Mouse (Mus musculus): ENCODE data around the gene Prr15l. TPM values are rescaled to one million over a fixed set of nuclear protein-coding genes. Genes with fewer than 3 reads are reported as not detected.

Prr15l gene
- total RNA-seq, 2 experiments from 2014 or later = 0.32 to 0.36 TPM

DNA sequence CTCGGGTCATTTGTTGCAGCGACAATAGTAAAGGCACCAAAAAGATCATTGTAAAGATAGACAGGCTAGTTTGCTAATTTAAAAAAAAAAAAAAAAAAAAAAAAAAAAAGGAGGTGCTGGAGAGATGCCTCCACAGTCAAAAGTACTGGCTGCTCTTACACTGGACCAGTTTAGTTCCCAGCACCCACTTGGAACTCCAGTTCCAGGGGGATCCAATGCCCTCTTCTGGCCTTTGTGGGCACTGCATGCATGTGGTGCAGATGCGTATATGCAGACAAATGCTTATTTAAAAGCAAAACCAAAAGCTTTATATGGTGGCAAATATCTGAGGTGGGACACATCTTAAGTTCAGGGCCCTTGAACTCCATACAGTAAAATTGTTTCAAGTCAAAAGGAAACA, 22.9 kb downstream of the Prr15l start:
- no peak for DNase-seq

DNA sequence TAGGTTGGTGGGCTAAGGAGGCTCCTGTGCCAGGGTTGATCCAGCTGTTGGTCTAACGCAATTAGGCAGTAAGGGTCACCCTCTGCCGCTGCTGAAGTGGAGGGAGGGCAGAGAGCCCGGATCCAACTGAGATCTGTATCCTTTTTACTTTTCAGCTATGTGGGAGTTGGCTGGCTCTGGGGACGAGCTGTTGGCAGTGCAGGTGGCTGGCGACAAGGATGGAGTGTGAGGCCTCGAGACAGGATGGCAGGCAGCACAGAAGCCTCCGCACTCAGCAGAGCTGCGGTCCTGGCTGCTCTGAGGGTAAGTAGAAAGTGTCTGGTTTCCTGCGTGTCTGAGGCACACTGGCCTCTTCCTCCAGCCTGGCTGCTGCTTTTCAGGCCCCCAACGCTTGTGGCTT, 24.5 kb downstream of the Prr15l start:
- DNase-seq = no peak

DNA sequence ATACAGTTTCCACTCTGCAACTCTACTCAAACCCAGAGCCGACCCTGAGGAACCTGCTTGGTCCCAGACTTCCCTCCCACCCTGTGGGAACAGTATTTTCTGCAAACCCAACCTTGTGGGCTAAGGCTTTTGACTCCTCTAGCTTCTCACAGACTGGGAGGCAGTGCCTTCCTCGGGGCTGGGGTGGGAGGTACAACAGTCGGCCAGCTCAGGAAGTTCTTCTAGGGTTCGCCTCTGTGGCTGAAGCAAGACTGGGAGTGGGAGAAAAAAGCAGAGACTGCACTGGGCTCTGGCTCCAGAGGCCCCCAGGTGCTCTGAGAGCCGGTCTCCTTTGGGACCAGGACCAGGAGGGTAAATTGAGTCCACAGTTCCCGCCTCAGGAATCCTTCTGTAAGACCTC, 25.0 kb downstream of the Prr15l start:
- no peak for DNase-seq

DNA sequence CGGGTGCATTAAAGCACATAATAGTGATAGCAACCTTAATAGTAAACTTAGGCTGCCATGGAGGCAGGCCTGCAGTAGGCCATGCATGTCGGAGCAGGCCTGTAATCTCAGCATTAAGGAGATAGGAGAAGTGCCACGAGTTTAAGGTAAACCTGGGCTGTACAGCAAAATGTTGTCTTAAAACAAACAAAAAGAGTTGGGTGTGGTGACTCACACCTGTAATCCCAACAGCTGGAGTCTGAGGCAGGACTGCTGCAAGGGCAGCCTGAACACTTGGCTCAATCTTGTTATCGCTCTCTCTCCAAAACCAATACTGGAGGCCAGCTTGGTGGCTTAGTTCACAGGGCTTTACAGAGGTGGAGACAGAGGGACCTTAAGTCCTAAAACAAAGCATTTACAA, 27.2 kb downstream of the Prr15l start:
- no peak for DNase-seq

DNA sequence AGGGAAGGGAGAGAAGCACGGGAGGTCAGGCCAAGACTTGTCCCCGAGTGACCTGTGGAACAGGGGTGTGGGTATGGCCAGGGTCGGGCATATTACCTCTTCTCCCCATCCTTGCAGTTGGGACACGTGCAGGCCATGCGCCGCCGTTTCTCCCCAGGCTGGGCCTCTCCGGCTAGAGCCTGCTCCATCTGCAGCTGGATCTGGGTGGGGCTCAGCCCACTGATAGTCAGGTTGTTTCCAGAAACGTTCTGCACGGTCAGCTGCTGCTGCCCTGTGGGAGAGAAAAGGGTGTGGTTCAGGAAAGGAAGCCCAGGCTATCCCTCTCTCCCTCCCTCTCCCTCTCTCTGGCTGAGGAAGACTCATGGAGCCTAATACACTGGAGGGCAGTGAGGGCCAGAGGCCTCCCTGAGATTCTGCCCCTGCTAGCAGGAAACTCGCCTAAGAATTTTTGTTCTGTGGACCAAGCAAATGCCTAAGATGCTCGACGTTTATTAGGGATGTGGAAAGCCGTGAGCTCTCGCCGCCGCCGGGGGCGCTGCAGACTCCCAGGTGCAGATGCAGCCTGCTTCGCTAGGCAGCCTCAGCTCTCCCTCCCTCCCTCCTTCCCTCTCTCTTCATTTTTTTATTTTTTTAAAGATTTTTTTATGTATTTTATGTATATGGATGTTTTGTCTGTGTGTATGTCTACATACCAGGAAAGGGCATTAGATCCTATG, 28.3 kb downstream of the Prr15l start:
- no peak for DNase-seq

DNA sequence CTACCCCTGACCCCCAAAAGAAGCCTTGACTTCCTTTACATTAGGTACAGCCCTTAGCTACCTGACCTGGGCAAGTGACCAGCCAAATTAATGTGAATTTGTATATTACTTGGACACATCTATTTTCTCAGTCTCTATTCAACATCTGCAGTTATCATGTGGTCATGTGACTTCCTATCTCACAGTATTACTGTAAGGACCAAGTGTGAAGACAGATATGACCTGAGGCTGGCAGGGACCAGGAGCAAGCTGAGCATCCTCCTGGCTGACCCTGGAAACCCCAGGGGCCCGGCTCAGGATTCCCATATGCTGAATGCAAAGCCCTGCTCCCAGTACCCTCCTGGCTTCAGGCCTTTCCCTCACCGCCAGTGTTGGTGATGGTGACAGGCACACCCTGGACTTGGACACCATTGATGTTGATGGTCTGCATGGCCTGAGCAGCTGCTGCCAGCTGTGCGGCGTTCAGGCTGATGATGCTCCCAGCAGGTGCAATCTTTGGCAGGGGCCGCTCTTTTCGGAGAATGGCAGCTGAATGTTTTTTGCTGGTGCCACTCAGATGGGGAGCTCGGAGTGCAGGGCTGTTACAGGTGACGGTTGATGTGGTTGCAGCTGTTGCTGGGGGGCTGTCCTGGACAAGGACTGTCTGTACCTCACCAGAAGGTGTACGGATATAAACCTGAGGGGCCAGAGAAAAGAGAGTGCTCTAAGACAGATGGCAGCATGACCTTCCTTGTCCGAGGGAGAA, 29.3 kb downstream of the Prr15l start:
- no peak for DNase-seq

DNA sequence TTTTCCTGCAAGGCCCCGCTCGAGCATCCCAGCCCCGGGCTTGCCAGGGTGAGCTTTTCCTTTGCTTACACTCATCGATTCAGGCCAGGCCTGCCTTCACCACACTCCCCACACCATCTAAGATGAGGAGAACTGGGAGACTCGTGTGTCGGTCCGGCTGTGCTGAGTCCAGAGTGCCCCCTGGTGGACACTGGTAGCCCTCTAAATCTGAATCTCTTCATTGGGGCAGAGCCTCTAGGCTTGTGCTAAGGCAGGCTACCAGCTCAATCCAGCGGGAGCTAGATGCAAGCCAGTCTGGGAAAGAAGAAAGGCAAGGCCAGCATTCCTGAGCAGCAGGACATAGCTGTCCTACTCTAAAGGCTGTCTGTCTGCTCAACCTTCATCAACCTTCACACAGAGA, 35.7 kb downstream of the Prr15l start:
- DNase-seq = peak; percentile 94

DNA sequence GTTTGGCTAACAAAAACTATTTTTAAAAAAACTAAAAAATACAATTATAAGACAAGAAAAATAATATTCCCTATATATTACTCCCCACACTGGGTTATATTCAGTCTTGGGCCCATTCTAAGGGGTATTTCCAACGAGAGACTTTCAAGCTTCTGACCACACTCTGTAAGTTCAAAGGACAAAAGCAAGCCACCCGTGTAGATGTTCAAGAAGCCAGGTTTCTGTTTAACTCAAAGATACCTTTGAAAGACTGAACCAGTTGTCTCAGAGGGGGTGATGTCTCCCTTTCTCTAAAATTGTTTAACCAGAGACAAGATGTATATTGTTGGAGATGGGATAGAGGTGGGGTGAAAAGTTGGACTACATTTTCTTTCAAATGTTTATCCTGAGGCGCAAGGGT, 38.3 kb downstream of the Prr15l start:
- DNase-seq = no peak

DNA sequence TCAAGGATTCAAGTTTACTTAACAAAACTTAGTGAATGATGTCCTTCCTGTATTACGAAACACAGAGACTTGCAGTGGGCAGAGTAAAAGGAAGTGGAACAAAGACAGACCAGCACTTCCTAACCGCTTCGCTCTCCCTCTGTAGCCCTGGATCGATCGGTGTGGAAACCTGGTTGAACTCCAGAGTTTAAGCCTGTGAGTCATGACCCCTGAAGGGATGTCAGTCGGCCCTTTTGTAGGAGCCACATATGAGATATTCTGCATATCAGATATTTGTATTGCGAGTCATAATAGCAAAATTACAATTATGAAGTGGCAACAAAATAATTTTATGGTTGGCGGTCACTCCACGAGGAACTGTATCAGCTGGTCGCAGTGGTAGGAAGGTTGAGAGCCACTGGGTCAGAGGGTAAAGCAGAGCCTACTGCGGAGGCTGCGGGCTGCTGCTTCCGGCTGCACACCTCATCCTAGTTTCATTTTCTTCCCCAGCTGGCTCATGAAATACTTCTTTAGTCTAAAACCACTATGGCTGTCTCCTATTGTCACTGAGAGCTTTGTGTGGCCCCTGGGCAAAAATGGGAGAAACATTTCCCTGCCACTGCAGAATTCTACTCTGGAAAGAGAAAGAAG, 39.1 kb downstream of the Prr15l start:
- no peak for DNase-seq

DNA sequence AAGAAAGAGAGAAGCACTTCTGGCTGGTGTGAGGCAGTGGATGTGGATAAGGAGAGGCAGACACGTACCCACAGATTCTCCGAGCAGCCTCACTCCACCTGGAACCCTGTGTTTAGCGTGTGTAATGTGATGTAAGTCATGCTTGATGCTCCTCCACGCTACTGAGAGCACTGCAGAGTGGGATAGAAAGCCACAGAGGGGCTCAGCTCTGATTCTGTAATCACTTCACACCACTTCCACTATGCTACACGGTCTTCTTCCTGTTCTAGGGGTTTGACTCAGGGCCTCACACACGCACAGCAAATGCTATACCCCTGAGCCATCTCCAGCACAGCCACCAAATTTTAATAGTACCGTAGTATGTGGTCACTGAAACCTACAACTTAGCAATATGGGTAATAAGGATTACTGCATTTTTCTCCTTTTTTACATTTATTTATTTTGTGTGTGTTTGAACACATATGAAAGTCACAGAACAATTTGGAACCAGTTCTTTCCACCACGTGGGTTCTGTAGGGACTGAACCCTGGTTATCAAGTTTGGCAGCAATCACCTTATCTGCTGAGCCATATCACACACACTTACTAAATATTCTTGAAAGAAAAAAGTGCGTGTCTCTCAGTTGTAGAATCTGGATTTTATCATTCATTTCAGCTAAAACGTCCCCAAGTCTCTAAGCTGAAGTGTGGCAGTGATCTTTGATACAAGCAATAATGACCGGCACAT, 39.8 kb downstream of the Prr15l start:
- DNase-seq = no peak

DNA sequence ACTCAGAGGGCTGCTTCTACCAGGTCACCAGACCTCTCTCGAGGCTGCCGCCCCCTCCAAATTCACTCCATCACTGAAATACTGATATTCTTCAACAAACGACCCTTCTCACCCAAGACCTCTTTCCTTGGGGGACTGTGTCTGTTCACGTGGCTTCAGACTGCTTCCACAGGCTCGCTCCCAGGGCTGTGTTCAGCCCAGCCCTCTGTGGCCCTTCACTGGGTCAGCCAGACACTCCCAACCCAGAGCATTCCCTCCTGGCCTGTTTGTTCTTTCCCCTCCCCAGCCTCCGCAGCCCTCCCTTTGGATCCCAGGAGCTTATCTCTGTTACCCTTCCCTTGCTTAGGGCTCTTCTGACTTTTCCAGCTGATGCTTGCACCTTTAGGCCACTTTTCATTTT, 40.6 kb downstream of the Prr15l start:
- no peak for DNase-seq

DNA sequence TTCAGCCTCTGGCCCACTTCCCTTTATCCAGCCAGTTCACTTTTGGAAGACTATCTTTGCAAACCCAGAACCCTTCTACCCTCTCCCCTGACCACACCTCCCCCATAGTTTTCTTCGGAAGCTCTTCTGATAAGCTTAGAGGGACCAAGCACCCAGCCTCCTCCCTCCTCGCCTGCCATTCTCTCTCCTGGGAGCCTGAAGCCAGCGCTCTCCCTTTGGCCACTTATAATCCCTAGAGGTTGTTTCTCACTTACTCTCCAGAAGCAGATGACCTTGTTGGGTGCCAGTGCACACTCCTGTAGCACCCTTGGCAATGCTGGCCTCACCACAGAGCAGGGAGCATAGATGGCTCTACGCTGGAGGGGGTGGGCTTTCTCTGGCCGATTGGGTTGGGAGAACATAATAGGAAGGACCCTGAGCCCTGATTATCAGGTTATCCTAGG, 41.4 kb downstream of the Prr15l start:
- DNase-seq = peak; percentile 50

DNA sequence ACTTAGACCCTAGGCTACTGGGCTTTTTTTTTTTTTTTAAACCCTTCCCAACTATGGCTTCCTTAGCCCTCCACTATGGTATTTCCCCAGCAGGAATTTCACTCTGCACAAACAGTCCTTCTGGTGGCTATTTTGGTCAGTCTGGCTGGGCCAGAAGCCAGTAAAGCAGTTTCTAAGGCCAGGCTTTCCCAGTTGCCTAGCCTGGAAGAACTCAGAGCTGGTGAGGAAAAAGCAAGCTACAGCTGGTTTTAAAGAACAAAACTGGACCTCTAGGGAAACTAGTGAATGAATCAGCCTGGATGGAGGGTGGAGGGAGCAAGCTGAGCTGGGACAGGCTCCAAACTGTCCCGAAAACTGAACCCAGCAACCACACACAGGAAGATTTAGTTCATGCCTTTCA, 41.8 kb downstream of the Prr15l start:
- DNase-seq = peak; percentile 83

DNA sequence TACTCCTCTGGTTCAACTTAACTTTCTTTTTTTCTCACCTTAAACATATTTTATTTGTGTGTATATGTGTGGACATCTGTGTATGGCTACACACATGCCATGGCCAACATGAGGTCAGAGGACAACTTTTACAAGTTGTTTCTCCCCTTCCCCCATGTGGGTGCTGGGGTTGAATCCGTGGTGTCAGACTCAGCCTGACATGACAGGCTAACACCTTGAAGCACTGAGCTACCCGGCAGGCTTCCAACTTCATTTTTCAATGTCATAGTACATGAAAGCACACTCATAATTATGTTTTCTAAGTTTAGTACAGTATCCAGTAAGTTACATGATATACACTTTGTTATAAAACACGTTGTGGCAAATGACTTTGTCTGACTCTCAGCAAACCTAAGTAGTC, 42.4 kb downstream of the Prr15l start:
- DNase-seq = no peak

DNA sequence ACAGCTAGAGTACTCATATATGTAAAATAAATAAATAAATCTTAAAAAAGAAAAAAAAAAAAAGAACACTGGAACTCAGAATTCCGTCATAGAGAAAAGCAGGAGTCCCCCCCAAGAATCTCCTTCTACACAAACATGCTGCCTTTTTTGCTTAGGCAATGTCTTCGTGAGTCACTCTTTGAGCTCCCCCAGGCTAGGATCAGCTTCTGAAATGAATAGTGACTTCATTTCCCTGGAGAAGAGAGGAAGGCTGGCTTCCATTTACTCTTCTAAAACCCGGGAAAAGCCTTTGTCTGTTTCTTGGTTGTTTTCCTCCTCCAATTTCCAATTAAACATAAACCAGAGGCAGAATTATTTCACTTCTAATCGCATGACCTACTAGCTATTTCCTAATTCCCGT, 45.0 kb downstream of the Prr15l start:
- no peak for DNase-seq

DNA sequence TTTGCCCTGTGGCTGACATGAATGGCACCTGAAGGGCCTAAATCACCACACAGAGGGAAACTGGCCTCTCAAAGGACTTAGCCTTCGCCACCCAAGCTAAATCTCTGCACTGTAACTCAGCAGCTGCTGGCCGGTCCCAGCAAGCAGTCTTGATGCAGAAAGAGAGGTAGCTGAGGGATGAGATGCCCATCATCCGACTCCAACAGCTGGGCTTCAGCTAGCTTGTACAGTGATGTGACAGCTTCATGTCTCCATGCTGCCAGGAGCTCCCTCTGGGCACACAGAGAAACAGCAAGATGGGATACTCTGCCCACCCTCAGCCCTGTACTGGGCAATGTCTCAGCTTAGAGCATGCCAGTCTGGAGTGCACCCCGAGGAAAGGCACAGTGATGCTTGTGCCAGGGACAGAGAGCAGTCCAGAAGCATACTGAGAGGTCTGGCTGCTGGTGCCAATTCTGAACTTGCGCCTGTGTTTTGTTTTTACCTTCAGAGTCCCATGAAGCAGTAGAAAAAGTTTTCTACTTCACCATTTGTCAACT, 45.6 kb downstream of the Prr15l start:
- DNase-seq = no peak

DNA sequence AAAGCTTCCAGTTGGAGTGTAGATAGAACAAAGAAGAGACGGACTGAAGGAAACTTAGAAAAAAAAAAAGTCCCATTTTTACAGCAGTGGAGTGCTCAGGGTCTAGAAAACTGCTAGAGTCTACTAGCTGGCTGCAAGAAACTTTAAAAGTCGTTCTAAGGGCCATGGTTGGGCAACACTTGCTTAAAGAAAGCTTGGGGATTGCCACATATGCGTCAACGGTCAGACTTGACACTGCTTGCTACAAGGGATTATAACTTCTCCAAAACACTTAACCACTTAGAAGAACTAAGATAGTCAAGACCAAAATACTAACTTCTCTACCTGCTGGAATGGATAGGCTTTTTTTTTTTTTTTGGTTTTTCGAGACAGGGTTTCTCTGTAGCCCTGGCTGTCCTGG, 46.9 kb downstream of the Prr15l start:
- no peak for DNase-seq

DNA sequence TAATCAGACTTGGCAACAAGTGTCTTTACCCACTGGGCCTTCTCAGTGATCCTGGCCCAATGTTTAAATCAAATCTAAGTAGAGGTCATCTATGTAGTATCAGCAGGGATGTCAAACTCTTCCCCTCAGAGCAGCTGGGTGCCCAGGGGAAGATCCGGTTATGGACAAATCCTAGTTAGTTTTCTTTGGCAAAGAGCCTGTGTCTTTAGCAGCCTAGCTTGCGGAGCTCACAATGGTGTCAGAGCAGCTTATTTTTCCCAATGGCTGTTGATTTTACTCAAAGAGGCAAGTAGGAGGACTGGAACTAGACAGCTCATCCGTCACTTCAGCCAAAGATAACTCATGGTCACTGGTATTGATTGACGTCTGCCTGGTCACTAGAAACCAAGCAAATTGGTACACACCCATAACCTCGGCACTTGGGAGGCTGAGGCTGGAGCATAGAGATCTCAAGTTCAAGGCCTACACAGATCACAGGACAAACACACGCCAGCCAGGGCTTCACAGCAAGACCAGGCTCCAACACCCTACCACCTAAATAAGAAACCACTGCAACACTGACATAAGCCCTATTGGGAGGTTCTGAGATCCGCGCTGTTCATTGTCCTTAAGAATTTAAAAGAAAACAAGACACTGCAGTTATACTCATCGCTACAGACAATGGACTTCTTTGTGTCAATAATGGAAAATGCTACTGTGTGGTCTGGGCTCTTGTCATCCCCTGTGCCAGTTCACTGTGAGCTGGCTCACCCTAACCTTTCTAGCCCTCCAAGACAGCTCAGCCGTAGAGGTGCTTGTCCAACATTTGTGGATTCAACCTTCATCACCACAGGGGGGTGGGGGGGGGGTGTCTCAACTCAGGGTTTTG, 47.8 kb downstream of the Prr15l start:
- DNase-seq = no peak

DNA sequence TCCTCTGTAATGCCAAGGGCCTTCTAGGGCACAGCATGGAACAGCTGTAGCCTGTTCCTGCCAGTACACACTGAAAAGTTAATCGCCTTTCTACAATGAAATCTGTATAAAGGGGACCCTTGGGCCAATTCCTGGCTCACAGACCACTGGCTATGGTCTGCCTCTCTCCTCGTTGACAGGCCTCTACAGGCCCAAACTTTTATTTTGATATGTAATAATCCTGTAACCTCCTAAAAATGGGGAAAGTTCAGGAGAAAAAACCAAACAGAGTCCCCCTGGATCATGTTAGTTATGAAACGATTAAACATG, 48.4 kb downstream of the Prr15l start:
- no peak for DNase-seq

DNA sequence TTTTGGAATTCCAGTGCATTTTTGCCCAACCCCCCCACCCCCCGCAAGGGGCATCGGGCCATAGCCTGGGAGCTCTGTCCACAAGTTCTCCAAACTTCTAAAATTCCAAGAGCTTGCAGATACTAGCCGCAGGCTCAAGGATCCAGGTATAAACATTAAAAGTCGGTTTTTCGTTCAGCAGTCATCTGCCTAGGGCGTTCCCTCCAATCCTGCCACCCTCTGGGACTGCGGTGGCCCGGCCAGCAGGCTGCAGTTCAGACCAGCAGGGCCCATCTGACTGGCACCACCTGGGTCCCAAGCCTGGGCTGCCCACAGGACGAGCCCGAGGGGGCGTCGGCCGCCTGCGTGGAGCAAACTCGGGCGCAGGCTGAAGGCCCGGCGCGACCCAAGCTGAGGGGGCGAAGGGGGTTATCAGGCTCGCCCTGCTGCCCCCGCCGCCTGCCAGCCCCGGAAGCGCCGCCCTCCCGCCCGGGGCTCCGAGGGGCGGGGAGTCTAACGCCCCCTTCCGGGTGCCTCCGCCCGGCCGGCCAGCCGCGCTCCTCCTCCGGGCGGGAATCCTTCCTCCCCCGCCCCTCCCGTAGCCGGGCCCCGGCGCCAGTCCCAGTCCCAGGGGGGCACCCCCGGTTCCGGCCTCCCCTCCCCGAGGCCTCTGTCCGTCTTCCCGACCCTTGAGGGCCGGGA, 49.1 kb downstream of the Prr15l start:
- peak; percentile 91 for DNase-seq

All from heart, postnatal 4 days (tissue).